Mouse (Mus musculus): Measurements from ENCODE around the gene Mfsd6. TPM values are rescaled to one million over a fixed set of nuclear protein-coding genes. Genes with fewer than 3 reads are reported as not detected.

Gene Mfsd6
- total and polyA plus RNA-seq, 3 experiments = 2.9 to 6.4 TPM; not detected in 1

- TF ChIP-seq E2F4 (IDR thresholded peaks at IDR 0.05; ENCODE audit: borderline replicate concordance, low read depth, low read length) (no peak), RAD21 (IDR thresholded peaks at IDR 0.05; ENCODE audit: low read depth, low read length) (no peak), CHD2 (IDR thresholded peaks at IDR 0.05; ENCODE audit: low read length) (no peak), MAX (IDR thresholded peaks at IDR 0.05; ENCODE audit: low read length) (no peak), MXI1 (IDR thresholded peaks at IDR 0.05; ENCODE audit: low read depth, low read length) (peak; percentile 66; the same call in 1 of the 2 replicates), ELF1 (IDR thresholded peaks at IDR 0.05; ENCODE audit: low read depth, low read length) (no peak; the same call in 1 of the 2 replicates), BHLHE40 (IDR thresholded peaks at IDR 0.05; ENCODE audit: borderline replicate concordance, low read depth, low read length) (peak; percentile 50; the same call in 1 of the 2 replicates), ZNF384 (IDR thresholded peaks at IDR 0.05; ENCODE audit: low read depth, low read length) (no peak), SMC3 (IDR thresholded peaks at IDR 0.05; ENCODE audit: low read depth, low read length) (no peak), MAZ (IDR thresholded peaks at IDR 0.05; ENCODE audit: low read depth, low read length) (no peak), JUND (IDR thresholded peaks at IDR 0.05; ENCODE audit: low read depth, low read length) (no peak)
Observed at GRCm38 (mm10) chr1:52728857-52729489, 1.7 kb upstream of the Mfsd6 start (continued).

DNA sequence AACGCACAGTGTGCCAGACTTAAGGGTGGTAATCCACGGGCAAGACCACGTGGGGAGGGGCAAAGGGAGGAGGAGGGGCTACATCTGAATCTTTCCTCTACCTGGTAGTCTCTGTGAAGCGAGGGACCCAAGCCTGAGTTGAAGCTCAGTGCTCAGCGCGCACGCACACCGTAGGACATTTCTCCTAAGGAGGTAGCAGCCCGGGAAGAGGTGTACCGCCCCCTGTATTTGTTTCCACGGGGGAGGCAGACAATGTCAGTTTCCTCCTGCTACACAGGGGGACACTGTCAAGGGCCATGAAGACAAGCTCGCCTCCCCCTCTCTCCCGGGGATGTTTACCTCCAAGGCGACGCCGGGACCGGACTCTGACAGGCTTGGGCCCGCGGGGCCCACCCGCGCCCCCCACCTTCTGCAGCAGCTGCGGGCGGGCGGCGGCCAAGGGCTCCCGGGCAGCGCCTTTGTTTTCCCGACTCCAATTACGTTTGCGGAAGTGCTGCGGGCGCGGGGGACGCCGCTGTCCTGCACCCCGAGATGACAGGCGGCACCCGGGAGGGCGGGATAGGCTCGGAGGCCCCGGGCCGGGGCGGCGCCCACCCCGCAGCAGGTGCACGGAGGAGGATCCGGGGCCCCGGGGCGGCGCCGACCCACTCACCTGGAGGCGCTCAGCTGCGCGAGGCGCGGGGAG is 749 bp downstream of the Mfsd6 start:
- H3K4me1 ChIP-seq (ENCODE audit: control insufficient read depth in 1 of 2, insufficient read depth in 2 of 2, low read length in 2 of 2) = peaks cover 15 to 28% of the 10 kb centered on the region in 2 experiments
- peak overlapping the region; percentile 21; the same call in 1 of the 2 replicates for H3K27ac ChIP-seq (ENCODE audit: control insufficient read depth, low read depth, low read length)
- peak overlapping the region; percentile 86 to 88 for H3K4me3 ChIP-seq (ENCODE audit: control insufficient read depth in 1 of 2, insufficient read depth in 1 of 2, low read depth in 2 of 2, low read length in 2 of 2)
- H3K36me3 ChIP-seq (ENCODE audit: control insufficient read depth in 1 of 2, insufficient read depth in 2 of 2, low read length in 2 of 2) = peaks cover 0 to 25% of the 10 kb centered on the region in 2 experiments; a peak in 2 of 4 replicates
- no peaks in the 10 kb centered on the region for H3K9me3 ChIP-seq (replicated peaks; ENCODE audit: insufficient read depth, low read length)
- H3K79me2 ChIP-seq (ENCODE audit: control insufficient read depth, insufficient read depth, low read length, poor library complexity) = peaks cover 5% of the 10 kb centered on the region; the same call in 1 of the 2 replicates
- DNase-seq (ENCODE audit: low read depth, low spot score) = peak; percentile 71
- no peaks in the 10 kb centered on the region for H3K27me3 ChIP-seq (ENCODE audit: control insufficient read depth in 1 of 2, insufficient read depth in 2 of 2, low read length in 2 of 2)
- TF ChIP-seq MYC (IDR thresholded peaks at IDR 0.05; ENCODE audit: low read depth, low read length) (0 out of 2 replicates have a peak, but pooled peaks have one; percentile 11), USF1 (IDR thresholded peaks at IDR 0.05; ENCODE audit: low read depth, low read length) (peak; percentile 62; the same call in 1 of the 2 replicates), RAD21 (IDR thresholded peaks at IDR 0.05; ENCODE audit: low read depth, low read length) (no peak), ETS1 (IDR thresholded peaks at IDR 0.05; ENCODE audit: low read depth, low read length) (0 out of 2 replicates have a peak, but pooled peaks have one; percentile 25), TCF12 (IDR thresholded peaks at IDR 0.05; ENCODE audit: low read depth, low read length) (0 out of 2 replicates have a peak, but pooled peaks have one; percentile 22), BHLHE40 (IDR thresholded peaks at IDR 0.05; ENCODE audit: borderline replicate concordance, low read depth, low read length) (no peak), POLR2A (IDR thresholded peaks at IDR 0.05; ENCODE audit: control insufficient read depth in 1 of 2, insufficient read depth in 1 of 2, low read depth in 1 of 2, low read length in 2 of 2, poor library complexity in 1 of 2) (peak in 1 of 2 experiments; percentile 15; a peak in 1 of 4 replicates), ELF1 (IDR thresholded peaks at IDR 0.05; ENCODE audit: low read depth, low read length) (peak; percentile 84), ZNF384 (IDR thresholded peaks at IDR 0.05; ENCODE audit: low read depth, low read length) (no peak), MYB (IDR thresholded peaks at IDR 0.05; ENCODE audit: low read depth, low read length) (no peak), MAZ (IDR thresholded peaks at IDR 0.05; ENCODE audit: low read depth, low read length) (no peak; the same call in 1 of the 2 replicates), HCFC1 (IDR thresholded peaks at IDR 0.05; ENCODE audit: low read depth, low read length) (peak; percentile 14; the same call in 1 of the 2 replicates), POLR2AphosphoS2 (IDR thresholded peaks at IDR 0.05; ENCODE audit: low read length) (no peak), SIN3A (IDR thresholded peaks at IDR 0.05; ENCODE audit: low read length) (peak; percentile 53; the same call in 1 of the 2 replicates)
- peak overlapping the region; percentile 82 for H3K9ac ChIP-seq (ENCODE audit: control insufficient read depth, low read depth, low read length, poor library complexity, severe bottlenecking)
